Mouse (Mus musculus) CH12.LX (cell line): ENCODE data around the gene Fut11. TPM values are rescaled to one million over a fixed set of nuclear protein-coding genes. Genes with fewer than 3 reads are reported as not detected.

Experiments
- DNase-seq: peaks from one replicate; pipeline ENCODE4 v3.0.0-alpha.2; 2013; ENCODE audit errors: extremely low read depth
- H3K27ac ChIP-seq: 2 replicates; pipeline ENCODE4 v1.5.1; 2012; ENCODE audit warnings: low read depth, mild to moderate bottlenecking, control low read depth, moderate library complexity; ENCODE audit not compliant: insufficient read depth
- H3K27me3 ChIP-seq: replicated peaks from 2 replicates; pipeline ENCODE3; 2012; ENCODE audit warnings: inconsistent platforms
- H3K36me3 ChIP-seq, 2 experiments: replicated peaks in 1 of 2; 2 replicates each; pipeline versions ENCODE3 to v1.6.1; 2012; ENCODE audit warnings: inconsistent platforms in 1 of 2, low read length in 1 of 2, mild to moderate bottlenecking in 1 of 2, mixed read lengths in 1 of 2, moderate library complexity in 1 of 2; ENCODE audit not compliant: control insufficient read depth in 1 of 2, insufficient read depth in 1 of 2
- H3K4me1 ChIP-seq, 2 experiments: 2 replicates each; pipeline ENCODE4 v1.6.1; 2012; ENCODE audit warnings: inconsistent platforms in 1 of 2, moderate library complexity in 1 of 2; ENCODE audit not compliant: insufficient read depth in 2 of 2, control insufficient read depth in 1 of 2
- H3K4me2 ChIP-seq: 2 replicates; pipeline ENCODE4 v1.6.1; 2012; ENCODE audit warnings: low read depth, mild to moderate bottlenecking, control low read depth; ENCODE audit not compliant: poor library complexity, insufficient read depth, severe bottlenecking
- H3K4me3 ChIP-seq, 3 experiments: fragments of 150-350 bp in 1 of 3; sonication (generic) in 1 of 3; replicated peaks in 1 of 3; 2 replicates each; pipeline versions ENCODE3 to v1.5.1; 2011 to 2012; ENCODE audit warnings: low read depth in 2 of 3, low read length in 2 of 3, mild to moderate bottlenecking in 2 of 3, moderate library complexity in 2 of 3, control low read depth in 1 of 3, improper control_type of control experiment in 1 of 3, inconsistent platforms in 1 of 3, mixed read lengths in 1 of 3; ENCODE audit not compliant: poor library complexity in 1 of 3
- H3K79me2 ChIP-seq: replicated peaks from 2 replicates; pipeline ENCODE4 v1.6.1; 2012; ENCODE audit warnings: mild to moderate bottlenecking, moderate library complexity; ENCODE audit not compliant: control insufficient read depth, poor library complexity, insufficient read depth, severe bottlenecking; ENCODE audit errors: extremely low read depth
- H3K9ac ChIP-seq: 2 replicates; pipeline ENCODE4 v1.6.1; 2012; ENCODE audit warnings: low read depth, mild to moderate bottlenecking, control low read depth, moderate library complexity; ENCODE audit not compliant: insufficient read depth
- H3K9me3 ChIP-seq: replicated peaks from 2 replicates; pipeline ENCODE3; 2012; ENCODE audit warnings: low read length, inconsistent platforms, mixed read lengths
- CHD2 ChIP-seq: IDR thresholded peaks from 2 replicates; pipeline ENCODE4 v1.6.1; 2011; ENCODE audit warnings: low read length, improper control_type of control experiment
- RAD21 ChIP-seq: IDR thresholded peaks from 2 replicates; pipeline ENCODE4 v1.6.1; 2011; ENCODE audit warnings: low read depth, mild to moderate bottlenecking, low read length, improper control_type of control experiment, moderate library complexity
- UBTF ChIP-seq: IDR thresholded peaks from 2 replicates; pipeline ENCODE4 v1.6.1; 2012; ENCODE audit warnings: low read depth, mild to moderate bottlenecking, inconsistent platforms, low read length, improper control_type of control experiment, moderate library complexity
- ZC3H11A ChIP-seq: IDR thresholded peaks from 2 replicates; pipeline ENCODE4 v1.6.1; 2012; ENCODE audit warnings: low read depth, mild to moderate bottlenecking, inconsistent platforms, low read length, improper control_type of control experiment
- dilution Hi-C: fragments of 300-500 bp; cut with MboI; formaldehyde crosslinking; loops from 2 replicates; pipeline ENCODE4 v1.14.3; 2020; ENCODE audit warnings: low sequenced_read_pairs; ENCODE audit not compliant: extremely low pct_unique_long_range_greater_than_20kb, extremely low pct_ligation_motif_present
- in situ Hi-C: fragments of 300-500 bp; cut with MboI; formaldehyde crosslinking; loops from 3 replicates; pipeline ENCODE4 v1.14.3; 2019; ENCODE audit warnings: low sequenced_read_pairs, low pct_ligation_motif_present, low pct_unique_long_range_greater_than_20kb, mixed read lengths
- polyA plus RNA-seq: library from polyadenylated mRNA; unstranded; fragments of >175 nt; gene quantifications from 2 replicates; pipeline ENCODE4 v1.2.1, GENCODE M21; 2012; ENCODE audit warnings: low read depth; ENCODE audit not compliant: insufficient read length
- total RNA-seq, 2 experiments: library from RNA; depleted of rRNA; stranded (reverse); fragments of 300-350 nt in 1 of 2; fragments of >200 nt in 1 of 2; gene quantifications; 2 replicates each; pipeline ENCODE4 v1.2.3; 2012 to 2014

The Fut11 gene
- total and polyA plus RNA-seq, 3 experiments = 2.9 to 3.8 (median 3.7) TPM

DNA sequence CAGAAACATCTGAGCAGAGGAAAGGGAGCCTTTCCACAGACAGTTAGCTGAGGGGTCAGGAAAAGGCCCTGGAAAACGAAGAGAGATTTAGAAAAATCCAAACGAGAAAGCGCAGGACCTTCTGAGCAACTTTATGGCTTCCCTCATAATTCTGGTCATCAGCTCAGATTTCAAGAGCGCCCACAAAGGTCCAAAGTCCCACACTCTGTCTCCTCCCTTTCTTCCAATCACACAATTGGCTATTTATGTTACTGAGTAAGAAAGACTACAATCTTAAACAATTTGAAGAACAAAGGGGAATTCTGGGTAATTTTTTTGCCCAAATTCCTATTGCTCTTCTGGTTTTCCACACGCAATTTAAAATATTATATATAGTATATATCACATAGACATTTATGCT, 55.7 kb downstream of the Fut11 start:
- H3K9me3 ChIP-seq = no peaks in the 10 kb centered on the region
- H3K36me3 ChIP-seq = peaks cover 12 to 73% of the 10 kb centered on the region in 2 experiments
- H3K27ac ChIP-seq = no peak overlapping the region
- H3K27me3 ChIP-seq = no peaks in the 10 kb centered on the region
- H3K4me1 ChIP-seq = no peaks in the 10 kb centered on the region
- no peaks in the 10 kb centered on the region for H3K79me2 ChIP-seq
- H3K9ac ChIP-seq = no peak overlapping the region
- TF ChIP-seq UBTF = no peak
- TF ChIP-seq ZC3H11A = no peak
- no peak for TF ChIP-seq CHD2
- no peak for TF ChIP-seq RAD21
- no peak overlapping the region for H3K4me2 ChIP-seq
- in situ Hi-C loops = no loop called here
- DNase-seq = no peak
- H3K4me3 ChIP-seq = no peak overlapping the region
- dilution Hi-C loops = no loop called here

Other genes starting within 250 kb of the Fut11 start
- 0.04 and 0.08 TPM in 2 replicates for gene Cfap70, start 242.7 kb upstream of the Fut11 start, total RNA-seq (2012; rRNA removed)
- not detected in 2 replicates for gene Cfap70, start 242.7 kb upstream of the Fut11 start, total RNA-seq (2014; rRNA removed)
- gene Cfap70, start 242.7 kb upstream of the Fut11 start, polyA plus RNA-seq = 0.07 and 0.36 TPM in 2 replicates
- 60.2 and 63.3 TPM in 2 replicates for gene Anxa7, start 214.8 kb upstream of the Fut11 start, total RNA-seq (2012; rRNA removed)
- 89.2 and 91.9 TPM in 2 replicates for gene Anxa7, start 214.8 kb upstream of the Fut11 start, total RNA-seq (2014; rRNA removed)
- gene Anxa7, start 214.8 kb upstream of the Fut11 start, polyA plus RNA-seq = 83.8 and 99.3 TPM in 2 replicates
- gene Mss51, start 198.1 kb upstream of the Fut11 start, total RNA-seq (2012; rRNA removed) = 0.59 and 0.63 TPM in 2 replicates
- 0.45 and 0.47 TPM in 2 replicates for gene Mss51, start 198.1 kb upstream of the Fut11 start, total RNA-seq (2014; rRNA removed)
- gene Mss51, start 198.1 kb upstream of the Fut11 start, polyA plus RNA-seq = 1.1 and 1.5 TPM in 2 replicates
- gene Ppp3cb, start 148.4 kb upstream of the Fut11 start, total RNA-seq (2012; rRNA removed) = 23.6 and 25.7 TPM in 2 replicates
- gene Ppp3cb, start 148.4 kb upstream of the Fut11 start, total RNA-seq (2014; rRNA removed) = 50.6 and 55.3 TPM in 2 replicates
- gene Ppp3cb, start 148.4 kb upstream of the Fut11 start, polyA plus RNA-seq = 53.8 and 61.1 TPM in 2 replicates
- gene Usp54, start 53.9 kb upstream of the Fut11 start, total RNA-seq (2012; rRNA removed) = 5.3 TPM in 2 replicates
- gene Usp54, start 53.9 kb upstream of the Fut11 start, total RNA-seq (2014; rRNA removed) = 4.5 and 5.4 TPM in 2 replicates
- 9.1 and 11.7 TPM in 2 replicates for gene Usp54, start 53.9 kb upstream of the Fut11 start, polyA plus RNA-seq
- 1.0 and 1.7 TPM in 2 replicates for gene Myoz1, start 38.4 kb upstream of the Fut11 start, total RNA-seq (2012; rRNA removed)
- 1.6 and 2.4 TPM in 2 replicates for gene Myoz1, start 38.4 kb upstream of the Fut11 start, total RNA-seq (2014; rRNA removed)
- 2.3 and 2.6 TPM in 2 replicates for gene Myoz1, start 38.4 kb upstream of the Fut11 start, polyA plus RNA-seq
- gene Synpo2l, start 26.6 kb upstream of the Fut11 start, total RNA-seq (2012; rRNA removed) = 0.04 TPM in 2 replicates
- gene Synpo2l, start 26.6 kb upstream of the Fut11 start, total RNA-seq (2014; rRNA removed) = not detected in 2 replicates
- 0.13 and 0.26 TPM in 2 replicates for gene Synpo2l, start 26.6 kb upstream of the Fut11 start, polyA plus RNA-seq
- 95.9 and 103 TPM in 2 replicates for gene Sec24c, start 20.7 kb upstream of the Fut11 start, total RNA-seq (2012; rRNA removed)
- 51.2 and 57.0 TPM in 2 replicates for gene Sec24c, start 20.7 kb upstream of the Fut11 start, total RNA-seq (2014; rRNA removed)
- 107 and 122 TPM in 2 replicates for gene Sec24c, start 20.7 kb upstream of the Fut11 start, polyA plus RNA-seq
- gene Chchd1, start 8.0 kb downstream of the Fut11 start, total RNA-seq (2012; rRNA removed) = 184 and 191 TPM in 2 replicates
- gene Chchd1, start 8.0 kb downstream of the Fut11 start, total RNA-seq (2014; rRNA removed) = 391 and 402 TPM in 2 replicates
- gene Chchd1, start 8.0 kb downstream of the Fut11 start, polyA plus RNA-seq = 157 and 166 TPM in 2 replicates
- 22.6 and 22.8 TPM in 2 replicates for gene Zswim8, start 12.6 kb downstream of the Fut11 start, total RNA-seq (2012; rRNA removed)
- gene Zswim8, start 12.6 kb downstream of the Fut11 start, total RNA-seq (2014; rRNA removed) = 8.7 and 9.5 TPM in 2 replicates
- 33.9 and 39.6 TPM in 2 replicates for gene Zswim8, start 12.6 kb downstream of the Fut11 start, polyA plus RNA-seq
- gene Ndst2, start 39.6 kb downstream of the Fut11 start, total RNA-seq (2012; rRNA removed) = 17.8 and 21.1 TPM in 2 replicates
- gene Ndst2, start 39.6 kb downstream of the Fut11 start, total RNA-seq (2014; rRNA removed) = 9.9 and 11.4 TPM in 2 replicates
- 18.0 and 20.2 TPM in 2 replicates for gene Ndst2, start 39.6 kb downstream of the Fut11 start, polyA plus RNA-seq
- gene Camk2g, start 99.1 kb downstream of the Fut11 start, total RNA-seq (2012; rRNA removed) = 18.5 and 19.8 TPM in 2 replicates
- 15.7 and 17.1 TPM in 2 replicates for gene Camk2g, start 99.1 kb downstream of the Fut11 start, total RNA-seq (2014; rRNA removed)
- gene Camk2g, start 99.1 kb downstream of the Fut11 start, polyA plus RNA-seq = 33.1 and 34.7 TPM in 2 replicates
- gene Plau, start 141.7 kb downstream of the Fut11 start, total RNA-seq (2012; rRNA removed) = 2.4 and 3.2 TPM in 2 replicates
- 1.4 and 1.8 TPM in 2 replicates for gene Plau, start 141.7 kb downstream of the Fut11 start, total RNA-seq (2014; rRNA removed)
- gene Plau, start 141.7 kb downstream of the Fut11 start, polyA plus RNA-seq = 2.8 TPM in 2 replicates
- 2.1 and 2.6 TPM in 2 replicates for gene Vcl, start 234.4 kb downstream of the Fut11 start, total RNA-seq (2012; rRNA removed)
- gene Vcl, start 234.4 kb downstream of the Fut11 start, total RNA-seq (2014; rRNA removed) = 3.9 and 4.6 TPM in 2 replicates
- gene Vcl, start 234.4 kb downstream of the Fut11 start, polyA plus RNA-seq = 4.5 and 7.1 TPM in 2 replicates